Mouse (Mus musculus): ENCODE data around the gene Cpb2. TPM values are rescaled to one million over a fixed set of nuclear protein-coding genes. Genes with fewer than 3 reads are reported as not detected.

Gene Cpb2
- total and polyA plus RNA-seq, 2 experiments from 2014 or later, result not detected

- H3K27me3 ChIP-seq (ENCODE audit: insufficient read depth, low read length), result no peaks in the 10 kb centered on the region
- H3K4me3 ChIP-seq (ENCODE audit: low read depth, low read length), result no peak overlapping the region
- H3K9me3 ChIP-seq (ENCODE audit: low read length), result no peaks in the 10 kb centered on the region
- H3K27ac ChIP-seq (ENCODE audit: low read depth, low read length), result no peak overlapping the region
- WGBS, result 90% methylated on average over 5 of the region's 5 CpGs
- H3K4me2 ChIP-seq (ENCODE audit: low read depth, low read length, poor library complexity, severe bottlenecking), result no peak overlapping the region
- H3K4me1 ChIP-seq (ENCODE audit: insufficient read depth, low read length), result no peaks in the 10 kb centered on the region
- ATAC-seq (ENCODE audit: low FRiP score) (no peak), DNase-seq (ENCODE audit: low spot score) (no peak)
- H3K36me3 ChIP-seq (ENCODE audit: insufficient read depth, low read length), result no peaks in the 10 kb centered on the region
- H3K9ac ChIP-seq (replicated peaks; ENCODE audit: low read length, poor library complexity, severe bottlenecking), result no peak overlapping the region
- TF ChIP-seq CTCF (IDR thresholded peaks at IDR 0.05), result no peak
These were observed 27.4 kb downstream of the Cpb2 start for GRCm38 (mm10) chr14:75269531-75269930.

GRCm38 (mm10) chr14:75279716-75280115, 37.6 kb downstream of the Cpb2 start:
- no peak overlapping the region for H3K4me3 ChIP-seq (ENCODE audit: low read depth, low read length)
- H3K4me1 ChIP-seq (ENCODE audit: insufficient read depth, low read length), result no peaks in the 10 kb centered on the region
- H3K9me3 ChIP-seq (ENCODE audit: low read length), result no peaks in the 10 kb centered on the region
- no peak overlapping the region for H3K9ac ChIP-seq (replicated peaks; ENCODE audit: low read length, poor library complexity, severe bottlenecking)
- no peaks in the 10 kb centered on the region for H3K27me3 ChIP-seq (ENCODE audit: insufficient read depth, low read length)
- 84% methylated on average over 6 of the region's 6 CpGs for WGBS
- no peak overlapping the region for H3K27ac ChIP-seq (ENCODE audit: low read depth, low read length)
- DNase-seq (ENCODE audit: low spot score) (no peak), ATAC-seq (ENCODE audit: low FRiP score) (no peak)
- no peaks in the 10 kb centered on the region for H3K36me3 ChIP-seq (ENCODE audit: insufficient read depth, low read length)
- TF ChIP-seq CTCF (IDR thresholded peaks at IDR 0.05), result no peak
- H3K4me2 ChIP-seq (ENCODE audit: low read depth, low read length, poor library complexity, severe bottlenecking), result no peak overlapping the region

- H3K9me3 ChIP-seq (ENCODE audit: low read length), result no peaks in the 10 kb centered on the region
- H3K36me3 ChIP-seq (ENCODE audit: insufficient read depth, low read length), result no peaks in the 10 kb centered on the region
- 77% methylated on average over 5 of the region's 5 CpGs for WGBS
- TF ChIP-seq CTCF (IDR thresholded peaks at IDR 0.05), result no peak
- no peak overlapping the region for H3K9ac ChIP-seq (replicated peaks; ENCODE audit: low read length, poor library complexity, severe bottlenecking)
- no peaks in the 10 kb centered on the region for H3K4me1 ChIP-seq (ENCODE audit: insufficient read depth, low read length)
- DNase-seq (ENCODE audit: low spot score) (no peak), ATAC-seq (ENCODE audit: low FRiP score) (no peak)
- no peak overlapping the region for H3K27ac ChIP-seq (ENCODE audit: low read depth, low read length)
- no peaks in the 10 kb centered on the region for H3K27me3 ChIP-seq (ENCODE audit: insufficient read depth, low read length)
- no peak overlapping the region for H3K4me3 ChIP-seq (ENCODE audit: low read depth, low read length)
- H3K4me2 ChIP-seq (ENCODE audit: low read depth, low read length, poor library complexity, severe bottlenecking), result no peak overlapping the region
These were observed 38.3 kb downstream of the Cpb2 start for GRCm38 (mm10) chr14:75280406-75280805.

GRCm38 (mm10) chr14:75283609-75284192, 41.6 kb downstream of the Cpb2 start:
- no peak for TF ChIP-seq CTCF (IDR thresholded peaks at IDR 0.05)
- Histone ChIP-seq H3K4me2 (ENCODE audit: low read depth, low read length, poor library complexity, severe bottlenecking) (peak overlapping the region; percentile 73), H3K4me3 (ENCODE audit: low read depth, low read length) (peak overlapping the region; percentile 90), H3K4me1 (ENCODE audit: insufficient read depth, low read length) (no peaks in the 10 kb centered on the region), H3K27me3 (ENCODE audit: insufficient read depth, low read length) (no peaks in the 10 kb centered on the region), H3K27ac (ENCODE audit: low read depth, low read length) (peak overlapping the region; percentile 87), H3K9ac (replicated peaks; ENCODE audit: low read length, poor library complexity, severe bottlenecking) (peak overlapping the region; percentile 87), H3K9me3 (ENCODE audit: low read length) (no peaks in the 10 kb centered on the region), H3K36me3 (ENCODE audit: insufficient read depth, low read length) (no peaks in the 10 kb centered on the region)
- 6% methylated on average over 19 of the region's 19 CpGs for WGBS
- peak; percentile 44 for DNase-seq (ENCODE audit: low spot score)
- peak; percentile 35 for ATAC-seq (ENCODE audit: low FRiP score)

- H3K27ac ChIP-seq (ENCODE audit: low read depth, low read length), result peak within 1 kb of the TSS; percentile 87
- H3K4me2 ChIP-seq (ENCODE audit: low read depth, low read length, poor library complexity, severe bottlenecking), result peak within 1 kb of the TSS; percentile 73
- DNase-seq (ENCODE audit: low spot score), result peak; percentile 94
- peak within 1 kb of the TSS; percentile 90 for H3K4me3 ChIP-seq (ENCODE audit: low read depth, low read length)
- peak within 1 kb of the TSS; percentile 87 for H3K9ac ChIP-seq (replicated peaks; ENCODE audit: low read length, poor library complexity, severe bottlenecking)
- no peaks in the 10 kb centered on the region for H3K36me3 ChIP-seq (ENCODE audit: insufficient read depth, low read length)
- H3K9me3 ChIP-seq (ENCODE audit: low read length), result no peaks in the 10 kb centered on the region
- no peaks in the 10 kb centered on the region for H3K4me1 ChIP-seq (ENCODE audit: insufficient read depth, low read length)
- 0% methylated on average over 57 of the region's 61 CpGs for WGBS
- TF ChIP-seq CTCF (IDR thresholded peaks at IDR 0.05), result peak; percentile 46
- ATAC-seq (ENCODE audit: low FRiP score), result peak; percentile 99
- H3K27me3 ChIP-seq (ENCODE audit: insufficient read depth, low read length), result no peaks in the 10 kb centered on the region
These were observed 42.3 kb downstream of the Cpb2 start, which contains the start of gene Zc3h13 for GRCm38 (mm10) chr14:75284193-75284915. Gene Zc3h13 (plus strand): TSS chr14:75284373.

GRCm38 (mm10) chr14:75301081-75301480, 59.0 kb downstream of the Cpb2 start:
- no peak for DNase-seq (ENCODE audit: low spot score)
- 98% methylated on average over 1 of the region's 1 CpGs for WGBS
- Histone ChIP-seq H3K9ac (replicated peaks; ENCODE audit: low read length, poor library complexity, severe bottlenecking) (no peak overlapping the region), H3K4me3 (ENCODE audit: low read depth, low read length) (no peak overlapping the region), H3K36me3 (ENCODE audit: insufficient read depth, low read length) (no peaks in the 10 kb centered on the region), H3K27me3 (ENCODE audit: insufficient read depth, low read length) (no peaks in the 10 kb centered on the region), H3K27ac (ENCODE audit: low read depth, low read length) (no peak overlapping the region), H3K4me1 (ENCODE audit: insufficient read depth, low read length) (no peaks in the 10 kb centered on the region), H3K4me2 (ENCODE audit: low read depth, low read length, poor library complexity, severe bottlenecking) (no peak overlapping the region), H3K9me3 (ENCODE audit: low read length) (no peaks in the 10 kb centered on the region)
- no peak for ATAC-seq (ENCODE audit: low FRiP score)
- no peak for TF ChIP-seq CTCF (IDR thresholded peaks at IDR 0.05)

Measured in midbrain, postnatal 0 days (tissue).